Mouse (Mus musculus): ENCODE data around the gene Olfr957.
A peak's percentile ranks its signal among the peaks of the same experiment; 100 is the strongest.

Gene Olfr957

GRCm38 (mm10) chr9:39515531-39515930 lies at the start of gene Olfr957:
Gene Olfr957 (minus strand): TSS chr9:39515809.
- no peak for DNase-seq (ENCODE audit: inconsistent ontology term)

DNA sequence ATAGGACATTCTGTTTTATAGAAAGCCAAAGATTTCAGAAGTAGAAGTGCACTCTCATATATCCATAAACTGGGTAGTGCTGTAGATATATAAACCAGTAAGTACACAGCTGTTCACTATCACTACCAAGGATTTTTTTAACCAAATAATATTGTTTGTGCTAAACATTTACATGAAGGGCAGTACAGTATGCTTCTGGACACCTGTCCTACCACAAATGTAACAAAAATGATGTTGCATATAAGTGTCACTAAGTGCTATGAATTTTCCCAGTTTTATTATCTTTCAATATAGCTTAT lies 42.7 kb upstream of the Olfr957 start:
- DNase-seq (ENCODE audit: inconsistent ontology term), result no peak

DNA sequence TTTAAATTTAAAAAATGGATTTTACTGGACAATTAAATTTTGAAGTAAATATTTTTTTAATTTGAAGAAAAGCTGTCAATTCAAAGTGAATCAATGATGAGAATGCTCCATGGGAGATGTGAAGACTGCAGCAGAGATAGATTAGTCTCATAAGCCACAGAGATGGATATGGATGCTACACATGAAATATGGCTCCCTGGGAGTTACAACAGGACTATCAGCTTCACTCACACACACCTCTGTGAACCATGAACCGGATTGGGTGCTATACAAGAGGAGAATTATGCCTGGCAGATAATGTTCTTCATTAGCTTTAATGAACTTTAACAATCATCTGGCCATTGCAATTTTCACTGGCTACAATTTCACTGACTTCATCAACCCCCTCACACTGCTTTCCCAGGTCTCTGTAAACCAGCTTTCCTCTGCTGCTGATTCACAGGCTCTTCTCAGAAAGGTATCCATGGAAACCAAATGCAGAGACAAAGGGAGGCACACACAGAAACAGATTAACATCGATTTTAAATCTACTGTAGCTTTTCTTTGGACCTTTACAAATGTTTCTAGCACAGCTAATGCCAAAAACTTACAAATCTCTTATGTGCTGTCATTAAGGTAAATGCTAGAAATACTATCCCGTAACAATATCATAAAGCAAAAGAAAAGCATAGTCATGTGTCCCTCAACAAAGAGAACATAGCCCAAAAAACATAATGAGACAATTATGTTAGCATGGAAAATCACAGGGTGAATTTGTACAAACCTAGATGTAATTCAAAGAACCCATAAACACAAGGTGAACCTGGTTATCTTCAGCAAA lies 42.1 kb upstream of the Olfr957 start:
- DNase-seq (ENCODE audit: inconsistent ontology term), result peak; percentile 24

GRCm38 (mm10) chr9:39553946-39554345 lies 38.3 kb upstream of the Olfr957 start, which contains the start of gene Olfr958:
Gene Olfr958 (minus strand): TSS chr9:39554054.
- DNase-seq (ENCODE audit: inconsistent ontology term), result no peak

DNA sequence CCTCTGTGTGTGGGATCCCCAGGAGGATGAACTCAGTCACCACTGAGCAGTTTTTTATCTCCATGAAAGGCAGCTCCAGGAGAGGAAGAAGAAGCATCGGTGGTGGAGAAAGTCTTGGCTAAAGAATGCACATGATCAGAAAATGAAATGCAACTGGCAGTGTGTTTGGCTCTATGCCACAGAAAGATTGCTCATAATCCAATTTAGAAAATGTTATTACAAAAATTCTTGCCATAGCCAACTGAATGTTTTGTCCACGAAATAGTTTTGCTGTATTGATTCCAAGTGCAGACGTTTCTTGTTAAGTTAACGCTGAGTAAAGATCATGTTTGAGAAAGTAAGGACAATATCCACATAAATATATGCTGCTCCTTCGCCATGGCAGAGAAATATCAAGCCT lies 35.2 kb upstream of the Olfr957 start:
- DNase-seq (ENCODE audit: inconsistent ontology term), result peak; percentile 47

GRCm38 (mm10) chr9:39523616-39524285 lies 8.1 kb upstream of the Olfr957 start:
- DNase-seq (ENCODE audit: inconsistent ontology term), result no peak

GRCm38 (mm10) chr9:39518595-39518994 lies 3.0 kb upstream of the Olfr957 start:
- DNase-seq (ENCODE audit: inconsistent ontology term), result no peak

GRCm38 (mm10) chr9:39509412-39509811 lies 6.2 kb downstream of the Olfr957 start:
- no peak for DNase-seq (ENCODE audit: inconsistent ontology term)

DNA sequence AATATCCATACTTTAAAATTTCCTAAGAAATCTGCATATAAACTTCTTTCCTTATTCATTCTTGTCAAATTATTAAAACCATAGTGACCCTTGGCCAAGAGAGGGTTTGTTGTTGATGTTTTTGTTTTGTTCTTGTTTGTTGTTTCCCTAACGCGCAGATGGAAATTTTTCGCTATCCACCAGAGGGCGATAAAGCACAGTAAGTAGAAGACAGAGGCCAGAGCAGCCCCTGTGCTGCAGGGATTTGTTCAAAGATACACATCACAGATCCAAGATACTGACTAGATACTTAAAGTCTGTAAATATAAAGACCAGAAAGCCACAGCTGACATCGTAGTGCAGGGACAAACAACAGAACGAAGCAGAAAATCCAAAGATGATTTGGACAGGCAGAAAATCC lies 6.6 kb downstream of the Olfr957 start:
- peak; percentile 3 for DNase-seq (ENCODE audit: inconsistent ontology term)

DNA sequence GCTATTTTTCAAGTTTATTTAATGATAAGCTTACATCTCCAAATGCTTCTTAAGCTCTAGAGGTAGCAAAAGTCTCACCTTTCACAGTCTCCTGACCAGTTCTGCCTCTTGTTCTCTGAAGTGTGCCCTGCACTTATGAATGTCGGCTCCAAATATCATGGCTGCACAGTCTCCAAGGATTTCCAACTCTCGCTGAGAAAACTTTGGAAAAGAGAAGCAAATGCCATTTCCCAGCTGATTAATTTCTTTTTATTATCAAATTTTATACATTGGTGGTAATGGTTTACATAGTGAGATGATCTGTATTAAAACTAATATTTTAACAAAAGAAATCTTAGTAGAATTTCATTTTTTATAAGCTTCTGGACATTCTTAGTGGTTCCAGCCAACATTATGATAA lies 21.7 kb downstream of the Olfr957 start, which contains the start of gene Olfr44:
Gene Olfr44, minus strand, starts transcription at position 101 of the 400 bp plus-strand sequence.
- no peak for DNase-seq (ENCODE audit: inconsistent ontology term)

DNA sequence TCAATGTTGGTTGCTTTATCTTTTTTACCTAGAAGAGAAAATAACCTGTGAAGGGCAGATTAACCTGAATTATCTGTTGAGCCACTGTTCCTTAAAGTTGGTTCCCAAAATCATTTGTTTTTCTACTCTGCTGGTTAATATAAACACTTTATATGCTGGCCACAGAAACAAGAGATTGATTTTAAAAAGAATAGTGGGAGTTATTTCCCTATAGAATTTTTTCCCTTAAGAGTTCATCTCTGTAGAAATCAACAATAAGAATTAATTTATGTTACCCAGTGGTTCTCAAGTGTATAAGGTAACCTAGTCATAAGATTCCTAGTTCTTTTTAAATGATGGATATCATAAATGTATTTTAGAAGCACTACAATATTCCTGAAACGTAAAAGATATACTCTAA lies 43.8 kb downstream of the Olfr957 start, which contains the start of gene Olfr955:
Gene Olfr955, minus strand, starts transcription at position 101 of the 400 bp plus-strand sequence.
- DNase-seq (ENCODE audit: inconsistent ontology term), result no peak

Measured in Muller cell, postnatal 12 days (primary cell).